Mouse (Mus musculus) cerebellum, adult 9-11 months (tissue): ENCODE results near the gene Nt5e.

Experiments
- DNase-seq: peaks from one replicate; pipeline ENCODE4 v3.0.0; 2022

Gene Nt5e

DNA sequence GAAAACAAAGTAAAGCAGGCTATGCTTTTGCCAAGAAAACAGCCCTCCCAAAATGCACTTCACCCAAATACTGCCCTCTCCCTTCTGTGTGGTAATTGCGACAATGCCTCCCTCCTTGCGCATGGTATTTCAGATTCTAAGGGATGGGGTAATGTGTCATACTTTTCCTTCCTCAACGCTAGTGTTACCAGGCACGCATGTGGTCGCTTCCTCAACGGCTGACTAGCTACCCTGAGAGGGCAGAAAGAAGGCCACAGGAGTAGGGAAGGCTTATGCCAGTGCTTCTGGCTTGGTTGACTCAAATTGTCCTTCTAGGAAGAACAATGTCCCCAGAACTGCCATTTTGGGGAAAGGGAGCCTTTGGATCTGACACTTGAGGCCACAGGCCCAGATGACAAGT is 21.6 kb downstream of the Nt5e start:
- DNase-seq, result no peak

- DNase-seq, result no peak
These were observed 23.3 kb downstream of the Nt5e start for GRCm38 (mm10) chr9:88350317-88350716.

DNA sequence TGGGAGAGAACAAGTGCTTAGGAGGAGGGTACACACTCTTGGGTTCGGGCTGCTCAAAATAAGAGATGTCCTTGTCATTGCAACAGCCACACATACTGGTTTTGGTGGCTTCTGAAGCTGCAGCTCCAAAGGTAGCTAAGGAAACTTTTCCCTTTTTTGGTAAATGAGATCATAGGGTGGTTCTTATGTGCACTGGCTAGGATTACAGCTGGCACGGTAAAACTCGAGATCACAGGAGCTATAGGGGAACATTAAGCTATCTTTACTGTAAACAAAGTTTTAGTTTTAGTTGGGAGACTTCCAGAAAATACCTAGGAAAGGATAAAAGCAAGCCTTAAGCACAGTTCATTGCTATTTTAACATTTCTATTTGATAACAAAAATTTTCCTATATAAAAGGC is 24.2 kb downstream of the Nt5e start:
- no peak for DNase-seq

GRCm38 (mm10) chr9:88352741-88353140 is 25.7 kb downstream of the Nt5e start:
- DNase-seq, result no peak

GRCm38 (mm10) chr9:88353459-88353858 is 26.5 kb downstream of the Nt5e start:
- no peak for DNase-seq

- no peak for DNase-seq
These were observed 30.2 kb downstream of the Nt5e start for GRCm38 (mm10) chr9:88357173-88357572.

DNA sequence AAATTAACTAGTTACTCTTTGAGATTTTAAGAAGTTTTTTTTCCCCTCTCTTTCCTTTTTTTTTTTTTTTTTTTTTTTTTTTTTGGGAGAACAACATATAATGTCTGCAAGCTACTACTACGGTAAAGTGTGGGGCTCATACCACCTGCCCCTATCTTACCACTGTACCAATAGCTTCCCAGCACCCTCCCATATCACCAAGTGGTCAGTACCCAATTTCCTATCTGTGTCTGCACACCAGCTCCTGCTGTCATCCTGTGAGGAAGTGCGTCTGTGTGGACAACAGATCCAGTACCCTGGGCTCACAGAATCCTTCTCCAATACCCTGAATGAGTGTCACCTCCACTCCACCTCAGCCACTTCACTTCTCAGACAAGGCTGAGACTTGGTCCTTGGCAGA is 32.1 kb downstream of the Nt5e start:
- no peak for DNase-seq

- DNase-seq, result peak; percentile 7
These were observed 34.4 kb downstream of the Nt5e start for GRCm38 (mm10) chr9:88361211-88361909.

- peak; percentile 34 for DNase-seq
These were observed 35.3 kb downstream of the Nt5e start for GRCm38 (mm10) chr9:88362055-88362850.

GRCm38 (mm10) chr9:88363102-88363501 is 36.1 kb downstream of the Nt5e start:
- peak; percentile 94 for DNase-seq

DNA sequence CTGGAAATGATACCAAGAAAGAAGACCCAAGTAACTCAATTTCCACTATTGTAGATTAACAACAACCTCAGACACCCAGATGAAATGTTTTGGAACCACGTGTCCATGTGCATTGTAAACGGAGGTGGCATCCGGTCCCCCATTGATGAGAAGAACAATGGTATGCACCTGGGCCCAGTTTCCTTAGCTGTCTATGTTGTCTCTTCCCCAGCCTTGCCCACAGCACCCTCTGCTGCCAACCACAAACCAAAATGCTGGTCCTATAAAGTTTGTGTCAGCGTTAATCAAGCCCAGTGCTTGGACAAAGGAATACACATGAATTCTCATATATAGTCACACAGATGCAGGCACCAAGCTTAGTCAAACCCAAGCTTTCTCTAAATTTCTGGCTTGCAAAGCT is 39.3 kb downstream of the Nt5e start:
- DNase-seq, result no peak

DNA sequence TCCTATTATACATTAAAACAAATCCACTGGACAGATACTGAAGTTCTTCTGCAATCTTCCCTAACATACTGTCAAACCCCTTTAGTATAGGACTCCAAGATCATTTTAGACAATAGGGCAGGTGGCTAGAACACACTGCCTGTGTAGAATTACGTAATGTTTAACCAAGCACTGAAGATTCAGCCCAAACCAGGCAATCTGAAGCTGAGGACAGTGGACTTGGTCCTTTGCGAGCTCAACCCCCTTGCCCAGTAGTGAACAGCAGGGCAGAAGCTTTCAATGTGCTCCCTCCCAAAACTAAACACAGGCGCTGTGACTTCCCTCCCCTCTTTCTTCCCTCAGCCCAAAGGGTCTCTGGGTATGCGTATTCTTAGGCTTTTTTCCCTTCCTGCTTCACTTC is 39.8 kb downstream of the Nt5e start:
- DNase-seq, result no peak

DNA sequence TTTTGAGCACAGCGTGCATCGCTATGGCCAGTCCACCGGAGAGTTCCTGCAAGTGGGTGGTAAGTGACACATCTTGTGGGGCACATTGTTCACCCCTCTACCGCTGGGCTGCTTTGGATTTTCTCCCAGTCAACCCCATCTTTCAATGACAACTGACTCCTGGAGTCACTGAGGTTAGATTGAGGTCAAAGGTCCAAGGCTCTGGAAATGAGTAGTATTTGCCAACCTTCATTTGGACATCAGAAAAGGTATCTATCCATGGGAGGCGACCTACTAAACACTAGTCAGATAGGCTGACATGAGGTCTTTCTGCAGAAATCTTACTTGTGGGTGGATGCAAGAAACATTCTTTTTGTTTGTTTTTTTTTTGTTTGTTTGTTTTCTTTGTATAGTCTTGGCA is 40.3 kb downstream of the Nt5e start:
- no peak for DNase-seq

DNA sequence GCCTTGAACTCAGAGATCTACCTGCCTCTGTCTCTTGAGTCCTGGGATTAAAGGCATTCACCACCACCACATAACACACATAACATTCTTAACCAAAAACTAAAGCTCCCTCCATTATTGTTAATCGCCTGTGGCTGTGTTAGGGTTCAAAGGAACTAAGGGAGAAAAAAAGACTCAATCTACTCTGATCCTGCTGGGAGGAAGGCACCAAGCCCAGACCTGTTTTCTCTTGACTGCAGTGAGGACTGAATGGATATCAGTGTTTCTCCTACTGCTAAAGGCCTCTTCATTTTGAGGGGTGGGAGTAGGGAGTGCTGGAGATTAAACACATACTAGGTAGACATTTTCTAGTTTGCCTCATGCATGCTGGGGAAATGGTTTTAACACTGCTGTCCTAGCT is 40.8 kb downstream of the Nt5e start:
- no peak for DNase-seq

DNA sequence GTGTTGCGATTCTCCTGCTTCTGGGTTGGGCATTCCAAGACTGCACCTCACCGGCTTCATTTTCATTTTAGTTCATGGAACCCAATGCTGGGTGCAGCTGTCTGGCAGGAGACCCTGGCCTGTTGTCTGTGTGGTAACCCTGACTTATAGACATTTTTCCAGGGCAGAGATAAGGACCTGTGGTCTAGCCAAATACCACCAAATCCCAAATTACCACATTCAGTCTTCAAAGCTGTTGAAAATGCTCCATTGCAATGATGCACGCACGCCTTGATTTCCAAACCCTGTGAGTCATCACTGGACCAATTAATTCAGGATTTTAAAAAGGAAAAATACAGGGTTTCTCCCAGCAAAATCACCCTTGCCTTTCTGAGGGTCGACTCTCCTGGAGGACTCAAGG is 41.5 kb downstream of the Nt5e start:
- no peak for DNase-seq

GRCm38 (mm10) chr9:88369666-88370065 is 42.7 kb downstream of the Nt5e start:
- DNase-seq, result no peak

DNA sequence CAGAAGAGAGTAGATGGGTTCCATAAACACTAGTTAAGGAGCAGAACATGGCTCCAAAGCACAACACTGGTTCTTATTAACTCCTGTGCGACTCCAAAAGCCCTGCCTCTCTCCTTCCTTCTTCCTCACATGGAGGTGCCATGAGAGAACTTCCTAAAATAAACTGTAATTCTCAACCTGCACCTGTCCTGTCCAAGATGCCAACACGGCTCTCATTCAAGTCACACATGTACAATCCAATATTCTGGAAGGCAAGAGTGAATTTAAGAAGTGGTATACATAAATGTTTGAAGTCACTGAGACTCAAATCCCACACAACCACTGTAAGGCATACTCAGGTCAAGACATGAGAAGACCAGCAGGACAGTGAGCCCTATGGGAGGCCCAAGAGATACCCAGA is 44.2 kb downstream of the Nt5e start:
- DNase-seq, result no peak

GRCm38 (mm10) chr9:88373001-88373400 is 46.0 kb downstream of the Nt5e start:
- no peak for DNase-seq

DNA sequence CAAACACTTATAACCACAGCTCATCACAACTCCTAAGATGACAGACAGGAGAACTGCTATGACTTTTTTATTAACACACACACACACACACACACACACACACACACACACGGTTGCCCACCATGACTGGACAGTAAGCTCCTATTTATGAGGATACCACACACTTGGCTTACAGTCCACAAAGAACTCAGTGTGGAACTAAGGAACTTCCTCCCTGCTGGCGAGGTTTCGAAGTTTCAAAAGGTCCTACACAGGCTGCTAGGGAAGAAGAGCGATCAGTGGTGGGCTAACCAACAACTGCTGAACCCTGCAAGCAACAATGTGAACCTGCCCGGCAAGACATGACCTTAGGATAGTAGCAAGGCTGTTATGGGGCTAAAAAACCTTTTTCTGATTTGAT is 50.5 kb downstream of the Nt5e start:
- no peak for DNase-seq

DNA sequence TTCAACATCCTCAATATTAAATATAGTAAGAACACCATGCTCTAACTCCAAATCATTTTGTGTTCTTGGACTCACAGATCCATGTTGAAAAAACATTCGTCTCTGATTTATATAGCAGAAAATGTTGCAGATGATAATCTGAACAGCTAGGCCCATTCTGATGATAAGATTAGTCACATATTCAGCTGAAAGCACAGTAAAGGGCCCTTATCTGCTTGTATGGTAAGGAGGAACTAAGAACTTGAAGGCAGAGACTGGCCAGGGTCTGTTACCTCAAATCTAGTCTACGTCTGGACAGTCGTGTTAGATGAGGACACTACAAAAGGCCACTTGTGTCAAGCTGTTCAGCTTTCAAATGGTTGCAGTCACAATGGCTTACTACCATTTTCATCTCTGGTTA is 52.1 kb downstream of the Nt5e start:
- DNase-seq, result no peak

GRCm38 (mm10) chr9:88380076-88380475 is 53.1 kb downstream of the Nt5e start:
- no peak for DNase-seq

GRCm38 (mm10) chr9:88380542-88380941 is 53.5 kb downstream of the Nt5e start:
- DNase-seq, result no peak

- DNase-seq, result no peak
These were observed 61.8 kb downstream of the Nt5e start for GRCm38 (mm10) chr9:88388826-88389225.

GRCm38 (mm10) chr9:88394852-88395251 is 67.9 kb downstream of the Nt5e start:
- no peak for DNase-seq

- no peak for DNase-seq
These were observed 71.5 kb downstream of the Nt5e start for GRCm38 (mm10) chr9:88398461-88398860.
